Mouse (Mus musculus): ENCODE measurements around the gene Zbtb25. TPM values are rescaled to one million over a fixed set of nuclear protein-coding genes. Genes with fewer than 3 reads are reported as not detected.
A peak's percentile ranks its signal among the peaks of the same experiment; 100 is the strongest.

The Zbtb25 gene
- polyA plus RNA-seq, 1 experiment from 2014 or later: 20.5 TPM

- H3K4me3 ChIP-seq (ENCODE audit: low read length): no peak overlapping the region
- no peak overlapping the region for H3K9ac ChIP-seq (ENCODE audit: low read depth, low read length)
These were observed 3.1 kb downstream of the Zbtb25 start for GRCm38 (mm10) chr12:76366276-76366675.

GRCm38 (mm10) chr12:76362303-76362676 lies 7.1 kb downstream of the Zbtb25 start:
- WGBS: 86% methylated on average over 9 of the region's 9 CpGs
- H3K9ac ChIP-seq (ENCODE audit: low read depth, low read length): no peak overlapping the region
- no peak overlapping the region for H3K27ac ChIP-seq (ENCODE audit: low read depth, low read length)
- no peak overlapping the region for H3K4me3 ChIP-seq (ENCODE audit: low read length)
- peaks cover 11% of the 10 kb centered on the region for H3K4me1 ChIP-seq (ENCODE audit: control insufficient read depth, insufficient read depth, low read length)
- no peaks in the 10 kb centered on the region for H3K9me3 ChIP-seq (ENCODE audit: control insufficient read depth, low read length)
- H3K36me3 ChIP-seq (ENCODE audit: control insufficient read depth, insufficient read depth, low read length): no peaks in the 10 kb centered on the region
- H3K4me2 ChIP-seq (replicated peaks; ENCODE audit: low read depth, low read length): no peak overlapping the region
- ATAC-seq (ENCODE audit: low FRiP score, low TSS enrichment): no peak
- H3K27me3 ChIP-seq (ENCODE audit: control insufficient read depth, insufficient read depth, low read length): no peaks in the 10 kb centered on the region

More at GRCm38 (mm10) chr12:76366276-76366675, 3.1 kb downstream of the Zbtb25 start:
- Histone ChIP-seq H3K9me3 (ENCODE audit: control insufficient read depth, low read length) (no peaks in the 10 kb centered on the region), H3K36me3 (ENCODE audit: control insufficient read depth, insufficient read depth, low read length) (no peaks in the 10 kb centered on the region), H3K27me3 (ENCODE audit: control insufficient read depth, insufficient read depth, low read length) (no peaks in the 10 kb centered on the region), H3K4me1 (ENCODE audit: control insufficient read depth, insufficient read depth, low read length) (peaks cover 25% of the 10 kb centered on the region), H3K27ac (ENCODE audit: low read depth, low read length) (no peak overlapping the region), H3K4me2 (replicated peaks; ENCODE audit: low read depth, low read length) (no peak overlapping the region)
- ATAC-seq (ENCODE audit: low FRiP score, low TSS enrichment): no peak
- WGBS: 72% methylated on average over 3 of the region's 3 CpGs

GRCm38 (mm10) chr12:76361405-76362302 lies 7.7 kb downstream of the Zbtb25 start:
- H3K9ac ChIP-seq (ENCODE audit: low read depth, low read length): no peak overlapping the region
- H3K4me2 ChIP-seq (replicated peaks; ENCODE audit: low read depth, low read length): no peak overlapping the region
- no peak overlapping the region for H3K4me3 ChIP-seq (ENCODE audit: low read length)
- H3K9me3 ChIP-seq (ENCODE audit: control insufficient read depth, low read length): no peaks in the 10 kb centered on the region
- WGBS: 47% methylated on average over 9 of the region's 9 CpGs
- H3K27me3 ChIP-seq (ENCODE audit: control insufficient read depth, insufficient read depth, low read length): no peaks in the 10 kb centered on the region
- H3K36me3 ChIP-seq (ENCODE audit: control insufficient read depth, insufficient read depth, low read length): no peaks in the 10 kb centered on the region
- ATAC-seq (ENCODE audit: low FRiP score, low TSS enrichment): peak; percentile 53; the same call in 1 of the 2 replicates
- H3K27ac ChIP-seq (ENCODE audit: low read depth, low read length): peak overlapping the region; percentile 11; the same call in 1 of the 2 replicates
- H3K4me1 ChIP-seq (ENCODE audit: control insufficient read depth, insufficient read depth, low read length): peaks cover 5% of the 10 kb centered on the region; the same call in 1 of the 2 replicates

- no peak for ATAC-seq (ENCODE audit: low FRiP score, low TSS enrichment)
- H3K27me3 ChIP-seq (ENCODE audit: control insufficient read depth, insufficient read depth, low read length): no peaks in the 10 kb centered on the region
- H3K4me1 ChIP-seq (ENCODE audit: control insufficient read depth, insufficient read depth, low read length): 0 out of 2 replicates have a peak, but pooled peaks cover 5% of the 10 kb centered on the region
These were observed 8.5 kb downstream of the Zbtb25 start for GRCm38 (mm10) chr12:76360868-76361267.

GRCm38 (mm10) chr12:76349680-76350220 lies 19.7 kb downstream of the Zbtb25 start:
- H3K36me3 ChIP-seq (ENCODE audit: control insufficient read depth, insufficient read depth, low read length): peaks cover 29% of the 10 kb centered on the region; the same call in 1 of the 2 replicates
- H3K4me3 ChIP-seq (ENCODE audit: low read length): no peak overlapping the region
- H3K4me2 ChIP-seq (replicated peaks; ENCODE audit: low read depth, low read length): no peak overlapping the region
- no peaks in the 10 kb centered on the region for H3K4me1 ChIP-seq (ENCODE audit: control insufficient read depth, insufficient read depth, low read length)
- WGBS: 46% methylated on average over 8 of the region's 8 CpGs
- no peak overlapping the region for H3K27ac ChIP-seq (ENCODE audit: low read depth, low read length)
- H3K27me3 ChIP-seq (ENCODE audit: control insufficient read depth, insufficient read depth, low read length): no peaks in the 10 kb centered on the region
- H3K9ac ChIP-seq (ENCODE audit: low read depth, low read length): no peak overlapping the region
- no peaks in the 10 kb centered on the region for H3K9me3 ChIP-seq (ENCODE audit: control insufficient read depth, low read length)
- ATAC-seq (ENCODE audit: low FRiP score, low TSS enrichment): peak; percentile 58

More at GRCm38 (mm10) chr12:76360868-76361267, 8.5 kb downstream of the Zbtb25 start:
- no peak overlapping the region for H3K4me2 ChIP-seq (replicated peaks; ENCODE audit: low read depth, low read length)
- H3K36me3 ChIP-seq (ENCODE audit: control insufficient read depth, insufficient read depth, low read length): no peaks in the 10 kb centered on the region
- no peak overlapping the region for H3K4me3 ChIP-seq (ENCODE audit: low read length)
- H3K9ac ChIP-seq (ENCODE audit: low read depth, low read length): no peak overlapping the region
- H3K9me3 ChIP-seq (ENCODE audit: control insufficient read depth, low read length): no peaks in the 10 kb centered on the region
- 59% methylated on average over 1 of the region's 1 CpGs for WGBS
- H3K27ac ChIP-seq (ENCODE audit: low read depth, low read length): no peak overlapping the region

GRCm38 (mm10) chr12:76345759-76346455 lies 23.5 kb downstream of the Zbtb25 start:
- Histone ChIP-seq H3K4me1 (ENCODE audit: control insufficient read depth, insufficient read depth, low read length) (no peaks in the 10 kb centered on the region), H3K9me3 (ENCODE audit: control insufficient read depth, low read length) (no peaks in the 10 kb centered on the region), H3K4me2 (replicated peaks; ENCODE audit: low read depth, low read length) (no peak overlapping the region), H3K4me3 (ENCODE audit: low read length) (no peak overlapping the region), H3K9ac (ENCODE audit: low read depth, low read length) (no peak overlapping the region), H3K27me3 (ENCODE audit: control insufficient read depth, insufficient read depth, low read length) (no peaks in the 10 kb centered on the region), H3K36me3 (ENCODE audit: control insufficient read depth, insufficient read depth, low read length) (peaks cover 22% of the 10 kb centered on the region; the same call in 1 of the 2 replicates), H3K27ac (ENCODE audit: low read depth, low read length) (no peak overlapping the region)
- WGBS: 78% methylated on average over 6 of the region's 6 CpGs
- ATAC-seq (ENCODE audit: low FRiP score, low TSS enrichment): no peak

- 8% methylated on average over 4 of the region's 4 CpGs for WGBS
- ATAC-seq (ENCODE audit: low FRiP score, low TSS enrichment): no peak
- H3K27ac ChIP-seq (ENCODE audit: low read depth, low read length): no peak overlapping the region
These were observed 28.3 kb downstream of the Zbtb25 start for GRCm38 (mm10) chr12:76341080-76341479.

GRCm38 (mm10) chr12:76336111-76336965 lies 33.1 kb downstream of the Zbtb25 start:
- Histone ChIP-seq H3K4me2 (replicated peaks; ENCODE audit: low read depth, low read length) (no peak overlapping the region), H3K27ac (ENCODE audit: low read depth, low read length) (no peak overlapping the region), H3K4me3 (ENCODE audit: low read length) (no peak overlapping the region), H3K27me3 (ENCODE audit: control insufficient read depth, insufficient read depth, low read length) (no peaks in the 10 kb centered on the region), H3K36me3 (ENCODE audit: control insufficient read depth, insufficient read depth, low read length) (no peaks in the 10 kb centered on the region), H3K9ac (ENCODE audit: low read depth, low read length) (no peak overlapping the region), H3K9me3 (ENCODE audit: control insufficient read depth, low read length) (no peaks in the 10 kb centered on the region), H3K4me1 (ENCODE audit: control insufficient read depth, insufficient read depth, low read length) (no peaks in the 10 kb centered on the region)
- no peak for ATAC-seq (ENCODE audit: low FRiP score, low TSS enrichment)
- 80% methylated on average over 17 of the region's 17 CpGs for WGBS

More at GRCm38 (mm10) chr12:76341080-76341479, 28.3 kb downstream of the Zbtb25 start:
- H3K4me1 ChIP-seq (ENCODE audit: control insufficient read depth, insufficient read depth, low read length): no peaks in the 10 kb centered on the region
- H3K4me3 ChIP-seq (ENCODE audit: low read length): no peak overlapping the region
- H3K9ac ChIP-seq (ENCODE audit: low read depth, low read length): no peak overlapping the region
- H3K36me3 ChIP-seq (ENCODE audit: control insufficient read depth, insufficient read depth, low read length): no peaks in the 10 kb centered on the region; the same call in 1 of the 2 replicates
- H3K9me3 ChIP-seq (ENCODE audit: control insufficient read depth, low read length): no peaks in the 10 kb centered on the region
- H3K4me2 ChIP-seq (replicated peaks; ENCODE audit: low read depth, low read length): no peak overlapping the region
- no peaks in the 10 kb centered on the region for H3K27me3 ChIP-seq (ENCODE audit: control insufficient read depth, insufficient read depth, low read length)

Measured in kidney, embryonic 14.5 days (tissue).